Mouse (Mus musculus): ENCODE data around the gene Lce3b. TPM values are rescaled to one million over a fixed set of nuclear protein-coding genes. Genes with fewer than 3 reads are reported as not detected.

The Lce3b gene
- total RNA-seq (2021), result not detected

GRCm38 (mm10) chr3:92932679-92933078 is at the start of gene Lce3b:
TSS of gene Lce3b (plus strand) at chr3:92932979.
- DNase-seq, result no peak
- intact Hi-C loops (cut with DNase I), result no loop called here

- DNase-seq, result no peak
- intact Hi-C loops (cut with DNase I), result loop anchor here (10.0 kb wide), 1 partner anchor 739 kb away; no protein-coding TSS in a partner anchor
Measured at GRCm38 (mm10) chr3:92894063-92894462, 38.7 kb upstream of the Lce3b start.

DNA sequence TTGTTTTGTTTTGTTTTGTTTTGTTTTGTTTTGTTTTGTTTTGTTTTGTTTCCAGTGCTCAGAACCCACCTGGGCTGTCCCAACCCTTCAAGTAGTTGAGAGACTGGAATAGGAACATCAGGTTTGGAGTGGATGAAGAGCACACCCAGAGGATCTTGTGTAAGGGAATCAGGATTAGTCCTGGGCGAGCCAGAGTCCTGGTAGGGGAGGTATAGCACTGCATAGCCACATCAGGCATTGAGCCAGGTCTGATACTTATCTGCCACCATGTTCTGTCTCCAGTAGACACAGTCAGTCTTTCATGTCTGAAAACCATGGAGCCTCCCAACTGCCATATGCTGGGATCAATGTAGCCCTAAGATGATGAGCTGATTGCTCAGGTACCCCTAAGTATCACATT is 38.3 kb upstream of the Lce3b start:
- intact Hi-C loops (cut with DNase I), result loop anchor here (10.0 kb wide), 1 partner anchor 740 kb away; no protein-coding TSS in a partner anchor
- DNase-seq, result no peak

GRCm38 (mm10) chr3:92902992-92903391 is 29.8 kb upstream of the Lce3b start:
- intact Hi-C loops (cut with DNase I), result loop anchor here (10.0 kb wide), 1 partner anchor 132 kb away; no protein-coding TSS in a partner anchor
- peak; percentile 19 for DNase-seq

DNA sequence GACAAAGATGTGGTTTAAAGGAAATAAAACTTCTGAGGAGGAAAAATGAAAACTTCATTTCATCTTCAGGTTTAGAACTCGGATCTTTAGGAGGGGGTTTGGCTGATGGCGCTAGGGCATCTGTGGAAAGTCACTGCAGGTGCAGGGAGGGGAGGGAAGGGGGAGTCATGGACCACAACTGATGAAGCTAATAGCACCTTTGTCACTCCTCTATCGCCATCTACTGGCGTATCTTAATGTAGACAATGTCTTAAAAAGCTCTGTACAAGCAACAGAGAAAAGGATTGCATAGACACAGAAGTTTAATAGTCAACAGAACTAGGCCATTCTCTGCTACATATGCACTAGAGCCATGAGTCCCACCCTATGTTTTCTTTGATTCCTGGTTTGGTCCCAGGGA is 29.1 kb upstream of the Lce3b start:
- intact Hi-C loops (cut with DNase I), result loop anchor here (10.0 kb wide), 1 partner anchor 131 kb away; no protein-coding TSS in a partner anchor
- DNase-seq, result peak; percentile 7

GRCm38 (mm10) chr3:92905182-92905581 is 27.6 kb upstream of the Lce3b start:
- DNase-seq, result no peak
- intact Hi-C loops (cut with DNase I), result loop anchor here (10.0 kb wide), 1 partner anchor 130 kb away; no protein-coding TSS in a partner anchor

DNA sequence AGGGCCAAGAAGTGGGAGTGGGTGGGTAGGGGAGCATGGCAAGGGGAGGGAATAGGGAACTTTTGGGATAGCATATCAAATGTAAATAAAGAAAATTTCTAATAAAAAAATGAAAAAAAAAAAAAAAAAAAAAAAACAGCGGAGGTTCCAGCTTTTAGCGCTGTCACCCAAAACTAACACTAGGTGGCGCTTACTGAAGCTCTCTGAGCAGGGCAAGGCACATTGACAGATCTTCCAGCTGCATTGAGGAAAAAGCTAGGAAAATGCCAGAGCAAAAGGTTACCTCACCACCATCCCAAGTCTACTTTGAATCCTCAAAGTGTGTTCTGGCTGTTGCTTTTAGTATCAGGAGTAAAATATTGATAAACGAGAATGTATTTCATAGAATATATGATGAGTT is 25.2 kb upstream of the Lce3b start:
- peak; percentile 23 for DNase-seq
- intact Hi-C loops (cut with DNase I), result loop anchor here (10.0 kb wide), 1 partner anchor 127 kb away; no protein-coding TSS in a partner anchor

GRCm38 (mm10) chr3:92920364-92920763 is 12.4 kb upstream of the Lce3b start:
- peak; percentile 18 for DNase-seq
- intact Hi-C loops (cut with DNase I), result no loop called here

DNA sequence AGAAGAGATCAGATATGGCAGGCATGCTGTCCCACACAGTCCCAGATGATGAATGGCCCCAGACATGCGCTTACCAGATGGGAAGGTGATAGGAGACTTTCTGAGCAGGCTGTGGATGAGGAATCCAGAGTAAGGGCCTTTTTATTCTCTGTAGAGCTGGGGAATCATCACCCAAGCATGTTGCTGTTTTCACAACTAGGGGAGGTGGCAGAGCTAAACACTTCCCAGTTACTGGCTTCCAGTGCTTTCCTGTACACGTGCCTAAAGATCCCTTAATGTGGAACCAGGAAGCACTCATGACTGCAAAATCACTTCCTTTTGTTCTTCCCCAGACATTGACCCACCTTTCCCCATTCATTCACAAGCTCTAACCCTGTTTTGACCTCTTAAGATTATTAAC is 6.6 kb upstream of the Lce3b start, which contains the start of gene Lce3a:
Gene Lce3a (minus strand): TSS at position 101 of the 400 bp plus-strand sequence.
- DNase-seq, result no peak
- intact Hi-C loops (cut with DNase I), result no loop called here

GRCm38 (mm10) chr3:92944186-92944585 is 11.4 kb downstream of the Lce3b start, which contains the start of gene Lce3c:
TSS of gene Lce3c (plus strand) at chr3:92944486.
- intact Hi-C loops (cut with DNase I), result no loop called here

DNA sequence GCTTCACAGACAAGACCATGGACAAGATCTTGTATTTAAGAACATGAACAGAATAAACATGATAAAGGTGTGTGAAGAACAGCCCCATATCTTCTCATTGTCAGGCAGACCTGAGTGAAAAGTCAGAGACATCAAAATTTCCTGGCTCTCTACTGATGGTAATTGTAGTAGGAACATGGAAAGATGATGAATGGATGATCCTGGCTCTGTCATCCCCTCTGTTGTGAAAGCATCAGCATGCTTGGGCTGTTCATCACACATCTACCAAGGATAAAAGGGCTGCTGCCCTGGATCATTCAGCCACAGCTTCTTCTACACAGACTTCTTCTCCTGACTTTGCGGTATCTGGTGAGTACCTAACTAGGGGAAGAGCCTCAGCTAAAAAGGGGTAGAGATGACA is 24.3 kb downstream of the Lce3b start, which contains the start of gene Lce3d:
Gene Lce3d (plus strand): TSS at position 301 of the 400 bp plus-strand sequence.
- intact Hi-C loops (cut with DNase I), result no loop called here
- DNase-seq, result no peak

More at GRCm38 (mm10) chr3:92944186-92944585, 11.4 kb downstream of the Lce3b start, which contains the start of gene Lce3c:
- no peak for DNase-seq

- no peak for DNase-seq
- intact Hi-C loops (cut with DNase I), result no loop called here
Measured at GRCm38 (mm10) chr3:92966761-92967160, 34.0 kb downstream of the Lce3b start, which contains the start of gene Lce3e. TSS of gene Lce3e (plus strand) at chr3:92967061.

DNA sequence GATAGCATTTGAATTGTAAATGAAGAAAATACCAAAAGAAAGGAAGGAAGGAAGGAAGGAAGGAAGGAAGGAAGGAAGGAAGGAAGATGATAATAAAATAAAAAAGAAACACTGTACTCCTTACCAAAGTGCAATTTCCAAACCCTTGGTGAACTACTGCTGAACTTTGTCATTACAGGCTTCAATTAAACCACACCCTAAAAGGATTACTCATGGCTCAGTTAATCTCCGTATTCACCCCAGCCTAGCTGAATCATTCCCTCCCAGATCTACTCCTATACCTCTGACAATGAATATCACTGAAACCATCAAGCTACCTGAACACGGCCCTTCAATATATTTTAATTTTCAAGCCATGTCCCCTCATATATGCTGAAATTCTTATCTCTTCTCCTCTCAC is 45.7 kb downstream of the Lce3b start:
- intact Hi-C loops (cut with DNase I), result no loop called here
- no peak for DNase-seq

Other genes starting within 250 kb of the Lce3b start
- not detected for gene Lce1d, start 245.8 kb upstream of the Lce3b start, total RNA-seq (2021)
- not detected for gene Lce1e, start 223.9 kb upstream of the Lce3b start, total RNA-seq (2021)
- not detected for gene Lce1f, start 212.6 kb upstream of the Lce3b start, total RNA-seq (2021)
- not detected for gene Gm38119, start 193.9 kb upstream of the Lce3b start, total RNA-seq (2021)
- gene Lce1g, start 180.6 kb upstream of the Lce3b start, total RNA-seq (2021), result not detected
- gene Lce1h, start 167.9 kb upstream of the Lce3b start, total RNA-seq (2021), result not detected
- not detected for gene Lce1i, start 154.1 kb upstream of the Lce3b start, total RNA-seq (2021)
- gene Lce1j, start 142.5 kb upstream of the Lce3b start, total RNA-seq (2021), result not detected
- not detected for gene Lce1k, start 125.1 kb upstream of the Lce3b start, total RNA-seq (2021)
- gene Kprp, start 105.7 kb upstream of the Lce3b start, total RNA-seq (2021), result not detected
- gene Lce1l, start 81.7 kb upstream of the Lce3b start, total RNA-seq (2021), result not detected
- gene 2310050C09Rik, start 62.8 kb upstream of the Lce3b start, total RNA-seq (2021), result not detected
- gene Lce3a, start 6.7 kb upstream of the Lce3b start, total RNA-seq (2021), result not detected
- not detected for gene Lce3c, start 11.5 kb downstream of the Lce3b start, total RNA-seq (2021)
- not detected for gene Lce3d, start 24.4 kb downstream of the Lce3b start, total RNA-seq (2021)
- not detected for gene Lce3e, start 34.1 kb downstream of the Lce3b start, total RNA-seq (2021)
- not detected for gene Lce3f, start 59.2 kb downstream of the Lce3b start, total RNA-seq (2021)
- gene Crct1, start 82.7 kb downstream of the Lce3b start, total RNA-seq (2021), result not detected
- not detected for gene Lce1m, start 86.1 kb downstream of the Lce3b start, total RNA-seq (2021)
- gene Gm4858, start 135.8 kb downstream of the Lce3b start, total RNA-seq (2021), result not detected
- gene Crnn, start 211.8 kb downstream of the Lce3b start, total RNA-seq (2021), result not detected

Data from left cerebral cortex, postnatal 4 days (tissue).